Mouse (Mus musculus) CH12.LX (cell line): ENCODE measurements at regions not wholly inside any gene's neighbourhood (a gene's known extent, or its start where the extent isn't known, plus 50 kb on each side); places are given as distances from the start of the nearest gene placed in this dataset.

ENCODE experiments used
- CHD2 ChIP-seq: IDR thresholded peaks from 2 replicates; pipeline ENCODE4 v1.6.1; 2011; ENCODE audit warnings: low read length, improper control_type of control experiment
- CTCF ChIP-seq, 2 experiments: IDR thresholded peaks in 1 of 2; conservative IDR thresholded peaks in 1 of 2; 2 replicates each; pipeline ENCODE4 v1.5.1; 2011 to 2012; ENCODE audit warnings: low read depth in 2 of 2, low read length in 2 of 2, improper control_type of control experiment in 1 of 2, inconsistent platforms in 1 of 2, mild to moderate bottlenecking in 1 of 2, moderate library complexity in 1 of 2
- HCFC1 ChIP-seq: IDR thresholded peaks from 2 replicates; pipeline ENCODE4 v1.6.1; 2012; ENCODE audit warnings: low read depth, mild to moderate bottlenecking, inconsistent platforms, low read length, improper control_type of control experiment
- MAZ ChIP-seq: IDR thresholded peaks from 2 replicates; pipeline ENCODE4 v1.6.1; 2012; ENCODE audit warnings: low read depth, mild to moderate bottlenecking, inconsistent platforms, low read length, improper control_type of control experiment, moderate library complexity
- POLR2A ChIP-seq: IDR thresholded peaks from 2 replicates; pipeline ENCODE4 v1.6.1; 2011; ENCODE audit warnings: low read depth, mild to moderate bottlenecking, improper control_type of control experiment, low read length
- POLR2AphosphoS2 ChIP-seq: IDR thresholded peaks from 2 replicates; pipeline ENCODE4 v1.6.1; 2011; ENCODE audit warnings: low read depth, low read length, improper control_type of control experiment
- ZC3H11A ChIP-seq: IDR thresholded peaks from 2 replicates; pipeline ENCODE4 v1.6.1; 2012; ENCODE audit warnings: low read depth, mild to moderate bottlenecking, inconsistent platforms, low read length, improper control_type of control experiment

- TF ChIP-seq POLR2AphosphoS2 (no peak), POLR2A (no peak), MAZ (no peak), CTCF (conservative IDR thresholded peaks at IDR 0.05 in 1 of 2, IDR thresholded peaks at IDR 0.05 in 1 of 2; ENCODE audit: low read depth in 2 of 2, low read length in 2 of 2) (no peak), ZC3H11A (no peak), HCFC1 (no peak), CHD2 (no peak)
These were observed 432.3 kb downstream of the 9330182O14Rik start for GRCm38 (mm10) chr15:40566481-40566880.
